Mouse (Mus musculus): Measurements from ENCODE around the gene Tspan11.

DNA sequence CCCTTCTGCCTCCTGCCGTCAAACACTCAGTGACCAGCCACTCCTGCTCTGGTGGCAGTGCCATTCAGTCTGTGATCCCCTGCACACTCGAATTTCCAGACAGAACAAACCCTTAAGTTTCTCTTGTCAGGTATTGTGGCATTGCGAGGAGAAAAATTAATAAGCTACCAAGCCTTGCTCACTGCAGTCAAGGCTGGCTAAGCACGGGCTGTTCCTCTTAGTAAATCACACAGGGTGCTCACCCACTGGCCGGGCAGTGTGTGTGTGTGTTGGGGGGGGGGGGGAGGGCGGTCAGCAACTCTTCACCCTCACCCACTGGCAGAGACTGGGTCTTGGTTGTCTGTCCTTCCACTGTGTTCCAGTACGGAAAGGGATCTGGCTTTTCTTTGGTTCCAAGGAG lies 473 bp upstream of the Tspan11 start:
- TF ChIP-seq CTCF (conservative IDR thresholded peaks at IDR 0.05; ENCODE audit: insufficient read depth, insufficient read length, low read depth, low read length) (no peak), POLR2A (IDR thresholded peaks at IDR 0.05; ENCODE audit: low read depth, low read length) (no peak)

Data from kidney, adult 2 months (tissue).